Mouse (Mus musculus): ENCODE measurements at regions not wholly inside any gene's neighbourhood (a gene's known extent, or its start where the extent isn't known, plus 50 kb on each side); places are given as distances from the start of the nearest gene placed in this dataset.

GRCm38 (mm10) chr3:121093509-121093908, 78.0 kb downstream of the Rwdd3 start:
- Histone ChIP-seq H3K4me3 (replicated peaks in 1 of 3; ENCODE audit: low read depth in 2 of 3, low read length in 2 of 3, poor library complexity in 1 of 3) (no peak overlapping the region), H3K27me3 (replicated peaks) (peaks cover 5% of the 10 kb centered on the region), H3K27ac (ENCODE audit: insufficient read depth, low read depth) (no peak overlapping the region), H3K9me3 (replicated peaks; ENCODE audit: low read length) (no peaks in the 10 kb centered on the region), H3K36me3 (replicated peaks in 1 of 2; ENCODE audit: control insufficient read depth in 1 of 2, insufficient read depth in 1 of 2, low read length in 1 of 2) (no peaks in the 10 kb centered on the region), H3K4me2 (ENCODE audit: insufficient read depth, low read depth, poor library complexity, severe bottlenecking) (no peak overlapping the region), H3K4me1 (ENCODE audit: control insufficient read depth in 1 of 2, insufficient read depth in 2 of 2) (peaks cover 0 to 3% of the 10 kb centered on the region in 2 experiments; a peak in 1 of 4 replicates), H3K9ac (ENCODE audit: insufficient read depth, low read depth) (no peak overlapping the region), H3K79me2 (replicated peaks; ENCODE audit: control insufficient read depth, extremely low read depth, insufficient read depth, poor library complexity, severe bottlenecking) (no peaks in the 10 kb centered on the region)
- in situ Hi-C loops (cut with MboI; ENCODE audit: low pct_ligation_motif_present, low pct_unique_long_range_greater_than_20kb, low sequenced_read_pairs): no loop called here
- dilution Hi-C loops (cut with MboI; ENCODE audit: extremely low pct_ligation_motif_present, extremely low pct_unique_long_range_greater_than_20kb, low sequenced_read_pairs): no loop called here
- DNase-seq (ENCODE audit: extremely low read depth): peak; percentile 48
- TF ChIP-seq JUND (conservative IDR thresholded peaks at IDR 0.05; ENCODE audit: low read depth, low read length) (no peak), MAFK (IDR thresholded peaks at IDR 0.05; ENCODE audit: insufficient replicate concordance, low read length) (no peak), RAD21 (IDR thresholded peaks at IDR 0.05; ENCODE audit: low read depth, low read length) (peak; percentile 57), SMC3 (IDR thresholded peaks at IDR 0.05; ENCODE audit: low read depth, low read length) (peak; percentile 49), KAT2A (IDR thresholded peaks at IDR 0.05; ENCODE audit: insufficient replicate concordance, low read length) (no peak), CTCF (conservative IDR thresholded peaks at IDR 0.05 in 1 of 2, IDR thresholded peaks at IDR 0.05 in 1 of 2; ENCODE audit: low read depth in 2 of 2, low read length in 2 of 2) (peak; percentile 15 to 68; a peak in 3 of 4 replicates)

GRCm38 (mm10) chr3:121088724-121089123, 82.8 kb downstream of the Rwdd3 start:
- Histone ChIP-seq H3K79me2 (replicated peaks; ENCODE audit: control insufficient read depth, extremely low read depth, insufficient read depth, poor library complexity, severe bottlenecking) (no peaks in the 10 kb centered on the region), H3K9me3 (replicated peaks; ENCODE audit: low read length) (no peaks in the 10 kb centered on the region), H3K4me3 (replicated peaks in 1 of 3; ENCODE audit: low read depth in 2 of 3, low read length in 2 of 3, poor library complexity in 1 of 3) (no peak overlapping the region), H3K36me3 (replicated peaks in 1 of 2; ENCODE audit: control insufficient read depth in 1 of 2, insufficient read depth in 1 of 2, low read length in 1 of 2) (no peaks in the 10 kb centered on the region), H3K4me2 (ENCODE audit: insufficient read depth, low read depth, poor library complexity, severe bottlenecking) (no peak overlapping the region), H3K27ac (ENCODE audit: insufficient read depth, low read depth) (no peak overlapping the region), H3K4me1 (ENCODE audit: control insufficient read depth in 1 of 2, insufficient read depth in 2 of 2) (peaks cover 0 to 3% of the 10 kb centered on the region in 2 experiments; a peak in 1 of 4 replicates), H3K9ac (ENCODE audit: insufficient read depth, low read depth) (no peak overlapping the region), H3K27me3 (replicated peaks) (peaks cover 10% of the 10 kb centered on the region)
- TF ChIP-seq NRF1 (IDR thresholded peaks at IDR 0.05; ENCODE audit: low read depth, low read length) (no peak), E2F4 (IDR thresholded peaks at IDR 0.05; ENCODE audit: insufficient replicate concordance, low read depth, low read length) (no peak), ZNF384 (IDR thresholded peaks at IDR 0.05; ENCODE audit: low read depth, low read length) (no peak), IRF4 (IDR thresholded peaks at IDR 0.05; ENCODE audit: low read depth, low read length) (no peak), MEF2A (IDR thresholded peaks at IDR 0.05; ENCODE audit: borderline replicate concordance, low read depth, low read length) (no peak)
- no peak for DNase-seq (ENCODE audit: extremely low read depth)
- in situ Hi-C loops (cut with MboI; ENCODE audit: low pct_ligation_motif_present, low pct_unique_long_range_greater_than_20kb, low sequenced_read_pairs): no loop called here
- dilution Hi-C loops (cut with MboI; ENCODE audit: extremely low pct_ligation_motif_present, extremely low pct_unique_long_range_greater_than_20kb, low sequenced_read_pairs): no loop called here

- no peaks in the 10 kb centered on the region for H3K36me3 ChIP-seq (replicated peaks in 1 of 2; ENCODE audit: control insufficient read depth in 1 of 2, insufficient read depth in 1 of 2, low read length in 1 of 2)
- no peak overlapping the region for H3K9ac ChIP-seq (ENCODE audit: insufficient read depth, low read depth)
- no peak overlapping the region for H3K4me2 ChIP-seq (ENCODE audit: insufficient read depth, low read depth, poor library complexity, severe bottlenecking)
- H3K79me2 ChIP-seq (replicated peaks; ENCODE audit: control insufficient read depth, extremely low read depth, insufficient read depth, poor library complexity, severe bottlenecking): no peaks in the 10 kb centered on the region
- DNase-seq (ENCODE audit: extremely low read depth): no peak
- H3K27ac ChIP-seq (ENCODE audit: insufficient read depth, low read depth): no peak overlapping the region
- TF ChIP-seq KAT2A (IDR thresholded peaks at IDR 0.05; ENCODE audit: insufficient replicate concordance, low read length) (no peak), ZMIZ1 (IDR thresholded peaks at IDR 0.05; ENCODE audit: low read depth, low read length) (no peak), POLR2A (IDR thresholded peaks at IDR 0.05; ENCODE audit: low read depth, low read length) (no peak), CHD1 (IDR thresholded peaks at IDR 0.05; ENCODE audit: low read depth, low read length) (no peak), SMC3 (IDR thresholded peaks at IDR 0.05; ENCODE audit: low read depth, low read length) (no peak), ELF1 (IDR thresholded peaks at IDR 0.05; ENCODE audit: low read depth, low read length) (no peak), MAX (IDR thresholded peaks at IDR 0.05; ENCODE audit: low read length) (no peak), JUND (conservative IDR thresholded peaks at IDR 0.05; ENCODE audit: low read depth, low read length) (no peak), MYC (IDR thresholded peaks at IDR 0.05; ENCODE audit: low read depth, low read length) (no peak), EP300 (IDR thresholded peaks at IDR 0.05; ENCODE audit: low read length) (no peak), BHLHE40 (IDR thresholded peaks at IDR 0.05; ENCODE audit: low read depth, low read length) (no peak), NRF1 (IDR thresholded peaks at IDR 0.05; ENCODE audit: low read depth, low read length) (no peak), CTCF (conservative IDR thresholded peaks at IDR 0.05 in 1 of 2, IDR thresholded peaks at IDR 0.05 in 1 of 2; ENCODE audit: low read depth in 2 of 2, low read length in 2 of 2) (no peak), RCOR1 (conservative IDR thresholded peaks at IDR 0.05; ENCODE audit: low read depth, low read length) (no peak), IRF4 (IDR thresholded peaks at IDR 0.05; ENCODE audit: low read depth, low read length) (no peak), RAD21 (IDR thresholded peaks at IDR 0.05; ENCODE audit: low read depth, low read length) (no peak), TCF12 (IDR thresholded peaks at IDR 0.05; ENCODE audit: low read depth, low read length) (no peak), USF2 (conservative IDR thresholded peaks at IDR 0.05; ENCODE audit: low read depth, low read length) (no peak), MEF2A (IDR thresholded peaks at IDR 0.05; ENCODE audit: borderline replicate concordance, low read depth, low read length) (no peak), ZKSCAN1 (IDR thresholded peaks at IDR 0.05; ENCODE audit: borderline replicate concordance, low read depth, low read length) (no peak)
- H3K27me3 ChIP-seq (replicated peaks): no peaks in the 10 kb centered on the region
- dilution Hi-C loops (cut with MboI; ENCODE audit: extremely low pct_ligation_motif_present, extremely low pct_unique_long_range_greater_than_20kb, low sequenced_read_pairs): no loop called here
- peaks cover 9% of the 10 kb centered on the region for H3K9me3 ChIP-seq (replicated peaks; ENCODE audit: low read length)
- H3K4me1 ChIP-seq (ENCODE audit: control insufficient read depth in 1 of 2, insufficient read depth in 2 of 2): no peaks in the 10 kb centered on the region
- in situ Hi-C loops (cut with MboI; ENCODE audit: low pct_ligation_motif_present, low pct_unique_long_range_greater_than_20kb, low sequenced_read_pairs): no loop called here
- no peak overlapping the region for H3K4me3 ChIP-seq (replicated peaks in 1 of 3; ENCODE audit: low read depth in 2 of 3, low read length in 2 of 3, poor library complexity in 1 of 3)
These were observed 102.8 kb downstream of the Rwdd3 start for GRCm38 (mm10) chr3:121068676-121069075.
